Mouse (Mus musculus): Measurements from ENCODE around the gene Acot11. TPM values are rescaled to one million over a fixed set of nuclear protein-coding genes. Genes with fewer than 3 reads are reported as not detected.
"Not testable (repeated sequence)": the region's sequence is repeated elsewhere in the genome, so short reads cannot be mapped to it uniquely, and the experiment has no call there.

Acot11 gene
- polyA plus RNA-seq, 1 experiment from 2014 or later = 1.4 TPM

- WGBS = 47% methylated on average over 5 of the region's 5 CpGs
- H3K27ac ChIP-seq (ENCODE audit: low read depth, low read length) = no peak overlapping the region
- DNase-seq (ENCODE audit: low spot score) (peak; percentile 76), ATAC-seq (ENCODE audit: insufficient read depth, low FRiP score, low TSS enrichment) (peak; percentile 52; the same call in 1 of the 2 replicates)
- no peak overlapping the region for H3K4me2 ChIP-seq (ENCODE audit: low read depth)
- H3K4me3 ChIP-seq (ENCODE audit: low read depth, low read length) = no peak overlapping the region
- H3K36me3 ChIP-seq (ENCODE audit: control insufficient read depth, insufficient read depth, low read length) = no peaks in the 10 kb centered on the region
- H3K9ac ChIP-seq (ENCODE audit: low read length) = no peak overlapping the region
- H3K4me1 ChIP-seq (ENCODE audit: control insufficient read depth, insufficient read depth, low read length) = peaks cover 26% of the 10 kb centered on the region
- no peaks in the 10 kb centered on the region for H3K9me3 ChIP-seq (ENCODE audit: control insufficient read depth, low read length)
- no peaks in the 10 kb centered on the region for H3K27me3 ChIP-seq (ENCODE audit: control insufficient read depth, insufficient read depth, low read length)
Measured at GRCm38 (mm10) chr4:106778116-106778788, 26.5 kb downstream of the Acot11 start.

DNA sequence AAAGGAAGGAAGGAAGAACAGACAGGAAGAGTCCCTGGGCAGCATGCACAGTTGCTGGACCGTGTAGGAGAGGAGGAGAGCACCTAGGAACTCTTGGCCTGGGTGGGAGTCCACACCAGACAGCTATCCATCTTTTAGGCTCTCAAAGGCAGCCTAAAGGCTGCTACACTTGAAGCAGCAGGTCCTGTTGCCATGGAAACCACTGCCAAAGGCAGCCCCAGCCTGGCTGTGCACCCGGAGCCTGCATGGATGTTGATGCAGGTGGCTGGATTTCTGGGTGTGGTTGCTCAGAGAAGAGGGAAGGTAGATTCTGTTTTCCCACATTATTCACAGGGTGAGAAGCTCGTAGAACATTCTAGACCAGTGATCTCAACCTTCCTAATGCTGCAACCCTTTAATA is 27.8 kb downstream of the Acot11 start:
- Histone ChIP-seq H3K27me3 (ENCODE audit: control insufficient read depth, insufficient read depth, low read length) (no peaks in the 10 kb centered on the region), H3K9ac (ENCODE audit: low read length) (no peak overlapping the region), H3K27ac (ENCODE audit: low read depth, low read length) (no peak overlapping the region), H3K36me3 (ENCODE audit: control insufficient read depth, insufficient read depth, low read length) (no peaks in the 10 kb centered on the region), H3K4me1 (ENCODE audit: control insufficient read depth, insufficient read depth, low read length) (peaks cover 23% of the 10 kb centered on the region), H3K4me2 (ENCODE audit: low read depth) (no peak overlapping the region), H3K4me3 (ENCODE audit: low read depth, low read length) (no peak overlapping the region), H3K9me3 (ENCODE audit: control insufficient read depth, low read length) (no peaks in the 10 kb centered on the region)
- DNase-seq (ENCODE audit: low spot score) (peak; percentile 68), ATAC-seq (ENCODE audit: insufficient read depth, low FRiP score, low TSS enrichment) (peak; percentile 33; the same call in 1 of the 2 replicates)
- WGBS = 24% methylated on average over 3 of the region's 3 CpGs

DNA sequence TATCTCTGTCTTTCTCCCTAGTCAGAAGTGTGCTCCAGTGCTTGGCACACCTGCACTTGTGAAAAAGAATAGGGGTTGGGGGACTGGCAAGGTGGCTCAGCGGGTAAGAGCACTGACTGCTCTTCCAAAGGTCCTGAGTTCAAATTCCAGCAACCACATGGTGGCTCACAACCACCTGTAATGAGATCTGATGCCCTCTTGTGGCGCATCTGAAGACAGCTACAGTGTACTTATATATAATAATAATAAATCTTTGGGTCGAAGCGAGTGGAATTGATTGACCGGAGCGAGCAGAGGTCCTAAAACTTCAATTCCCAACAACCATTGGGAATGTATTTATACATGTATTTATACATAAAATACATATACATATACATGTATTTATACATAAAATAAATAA is 29.0 kb downstream of the Acot11 start:
- not testable (repeated sequence) for H3K9ac ChIP-seq (ENCODE audit: low read length); H3K4me2 ChIP-seq (ENCODE audit: low read depth); H3K9me3 ChIP-seq (ENCODE audit: control insufficient read depth, low read length); DNase-seq (ENCODE audit: low spot score); H3K36me3 ChIP-seq (ENCODE audit: control insufficient read depth, insufficient read depth, low read length); H3K27ac ChIP-seq (ENCODE audit: low read depth, low read length); H3K27me3 ChIP-seq (ENCODE audit: control insufficient read depth, insufficient read depth, low read length); H3K4me3 ChIP-seq (ENCODE audit: low read depth, low read length); ATAC-seq (ENCODE audit: insufficient read depth, low FRiP score, low TSS enrichment)
- 85% methylated on average over 6 of the region's 6 CpGs for WGBS
- peaks cover 23% of the 10 kb centered on the region for H3K4me1 ChIP-seq (ENCODE audit: control insufficient read depth, insufficient read depth, low read length)

GRCm38 (mm10) chr4:106772558-106772957 is 32.2 kb downstream of the Acot11 start:
- no peaks in the 10 kb centered on the region for H3K36me3 ChIP-seq (ENCODE audit: control insufficient read depth, insufficient read depth, low read length)
- DNase-seq (ENCODE audit: low spot score) (no peak), ATAC-seq (ENCODE audit: insufficient read depth, low FRiP score, low TSS enrichment) (no peak)
- no peak overlapping the region for H3K4me2 ChIP-seq (ENCODE audit: low read depth)
- H3K9me3 ChIP-seq (ENCODE audit: control insufficient read depth, low read length) = no peaks in the 10 kb centered on the region
- H3K27ac ChIP-seq (ENCODE audit: low read depth, low read length) = no peak overlapping the region
- no peaks in the 10 kb centered on the region for H3K27me3 ChIP-seq (ENCODE audit: control insufficient read depth, insufficient read depth, low read length)
- no peak overlapping the region for H3K4me3 ChIP-seq (ENCODE audit: low read depth, low read length)
- 93% methylated on average over 1 of the region's 1 CpGs for WGBS
- no peak overlapping the region for H3K9ac ChIP-seq (ENCODE audit: low read length)
- H3K4me1 ChIP-seq (ENCODE audit: control insufficient read depth, insufficient read depth, low read length) = peaks cover 7% of the 10 kb centered on the region

DNA sequence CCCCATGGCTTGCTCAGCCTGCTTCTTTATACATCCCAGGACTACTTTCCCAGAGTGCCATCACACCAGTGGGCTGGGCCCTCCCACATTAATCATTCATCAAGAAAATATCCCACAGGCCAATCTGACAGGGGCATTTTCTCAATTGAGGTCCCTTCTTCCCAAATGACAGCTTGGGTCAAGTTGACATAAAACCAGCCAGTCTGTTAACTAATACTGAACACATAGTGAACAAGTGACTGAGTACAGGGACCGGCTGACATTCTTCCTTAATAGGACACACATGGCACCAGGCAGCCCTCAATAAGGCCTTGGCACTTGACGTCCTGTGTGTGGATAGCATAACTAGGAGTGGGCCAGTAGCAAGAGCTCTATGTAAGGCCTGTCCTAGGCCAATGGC is 35.5 kb downstream of the Acot11 start:
- Histone ChIP-seq H3K4me1 (ENCODE audit: control insufficient read depth, insufficient read depth, low read length) (no peaks in the 10 kb centered on the region), H3K27ac (ENCODE audit: low read depth, low read length) (no peak overlapping the region)
- DNase-seq (ENCODE audit: low spot score) = no peak

GRCm38 (mm10) chr4:106764166-106764565 is 40.6 kb downstream of the Acot11 start:
- Histone ChIP-seq H3K36me3 (ENCODE audit: control insufficient read depth, insufficient read depth, low read length) (no peaks in the 10 kb centered on the region), H3K27ac (ENCODE audit: low read depth, low read length) (no peak overlapping the region), H3K4me3 (ENCODE audit: low read depth, low read length) (no peak overlapping the region), H3K9ac (ENCODE audit: low read length) (no peak overlapping the region), H3K27me3 (ENCODE audit: control insufficient read depth, insufficient read depth, low read length) (no peaks in the 10 kb centered on the region), H3K4me2 (ENCODE audit: low read depth) (no peak overlapping the region), H3K4me1 (ENCODE audit: control insufficient read depth, insufficient read depth, low read length) (peaks cover 4% of the 10 kb centered on the region; the same call in 1 of the 2 replicates), H3K9me3 (ENCODE audit: control insufficient read depth, low read length) (no peaks in the 10 kb centered on the region)
- no peak for ATAC-seq (ENCODE audit: insufficient read depth, low FRiP score, low TSS enrichment)
- DNase-seq (ENCODE audit: low spot score) = no peak
- WGBS = 76% methylated on average over 7 of the region's 7 CpGs

More for the DNA sequence above, 35.5 kb downstream of the Acot11 start:
- H3K27me3 ChIP-seq (ENCODE audit: control insufficient read depth, insufficient read depth, low read length) = no peaks in the 10 kb centered on the region
- WGBS = 70% methylated on average over 2 of the region's 2 CpGs
- H3K9ac ChIP-seq (ENCODE audit: low read length) = no peak overlapping the region
- H3K36me3 ChIP-seq (ENCODE audit: control insufficient read depth, insufficient read depth, low read length) = no peaks in the 10 kb centered on the region
- H3K9me3 ChIP-seq (ENCODE audit: control insufficient read depth, low read length) = no peaks in the 10 kb centered on the region
- ATAC-seq (ENCODE audit: insufficient read depth, low FRiP score, low TSS enrichment) = no peak
- H3K4me2 ChIP-seq (ENCODE audit: low read depth) = no peak overlapping the region
- no peak overlapping the region for H3K4me3 ChIP-seq (ENCODE audit: low read depth, low read length)

- H3K27me3 ChIP-seq (ENCODE audit: control insufficient read depth, insufficient read depth, low read length) = no peaks in the 10 kb centered on the region
- H3K27ac ChIP-seq (ENCODE audit: low read depth, low read length) = no peak overlapping the region
- ATAC-seq (ENCODE audit: insufficient read depth, low FRiP score, low TSS enrichment) (no peak), DNase-seq (ENCODE audit: low spot score) (no peak)
- no peaks in the 10 kb centered on the region for H3K9me3 ChIP-seq (ENCODE audit: control insufficient read depth, low read length)
- no peak overlapping the region for H3K4me2 ChIP-seq (ENCODE audit: low read depth)
- no peak overlapping the region for H3K9ac ChIP-seq (ENCODE audit: low read length)
- WGBS = 85% methylated on average over 6 of the region's 6 CpGs
- H3K36me3 ChIP-seq (ENCODE audit: control insufficient read depth, insufficient read depth, low read length) = no peaks in the 10 kb centered on the region
- no peaks in the 10 kb centered on the region for H3K4me1 ChIP-seq (ENCODE audit: control insufficient read depth, insufficient read depth, low read length)
- H3K4me3 ChIP-seq (ENCODE audit: low read depth, low read length) = no peak overlapping the region
Measured at GRCm38 (mm10) chr4:106751726-106752125, 53.1 kb downstream of the Acot11 start.

GRCm38 (mm10) chr4:106749699-106750098 is 55.1 kb downstream of the Acot11 start:
- Histone ChIP-seq H3K36me3 (ENCODE audit: control insufficient read depth, insufficient read depth, low read length) (no peaks in the 10 kb centered on the region), H3K9me3 (ENCODE audit: control insufficient read depth, low read length) (no peaks in the 10 kb centered on the region), H3K4me2 (ENCODE audit: low read depth) (peak overlapping the region; percentile 26; the same call in 1 of the 2 replicates), H3K9ac (ENCODE audit: low read length) (peak overlapping the region; percentile 35; the same call in 1 of the 2 replicates), H3K27me3 (ENCODE audit: control insufficient read depth, insufficient read depth, low read length) (no peaks in the 10 kb centered on the region), H3K4me1 (ENCODE audit: control insufficient read depth, insufficient read depth, low read length) (no peaks in the 10 kb centered on the region), H3K4me3 (ENCODE audit: low read depth, low read length) (no peak overlapping the region), H3K27ac (ENCODE audit: low read depth, low read length) (no peak overlapping the region)
- WGBS = 4% methylated on average over 7 of the region's 7 CpGs
- ATAC-seq (ENCODE audit: insufficient read depth, low FRiP score, low TSS enrichment) (peak; percentile 90), DNase-seq (ENCODE audit: low spot score) (peak; percentile 82)

DNA sequence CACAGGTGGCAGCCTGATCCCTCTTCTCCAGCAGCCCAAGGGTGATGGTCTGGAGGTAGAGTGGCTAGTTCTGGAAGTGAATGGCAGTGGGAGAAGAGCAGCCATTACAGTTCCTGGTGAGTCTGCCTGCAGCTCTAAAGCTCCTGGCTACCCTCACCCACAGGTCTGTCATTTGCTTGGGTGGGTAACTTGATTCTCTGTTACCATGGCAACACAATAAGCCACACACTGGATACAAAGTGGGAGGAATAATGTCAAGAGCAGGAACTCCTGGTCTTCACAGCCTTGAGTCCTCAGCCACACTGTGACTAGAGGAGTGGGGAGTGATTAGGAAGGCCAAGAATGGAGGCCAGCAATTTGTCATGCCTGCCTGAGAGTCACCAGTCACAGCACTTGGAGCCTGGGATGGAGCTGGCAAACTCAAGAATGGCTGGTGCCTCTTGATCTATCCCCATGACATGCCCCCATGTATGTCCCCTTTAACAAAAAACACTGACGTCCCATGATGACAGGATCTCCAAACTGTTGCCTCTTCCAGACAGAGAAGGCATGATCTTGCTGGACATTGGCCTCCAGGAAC is 57.7 kb downstream of the Acot11 start:
- no peak overlapping the region for H3K27ac ChIP-seq (ENCODE audit: low read depth, low read length)

More for the DNA sequence above, 57.7 kb downstream of the Acot11 start:
- 64% methylated on average over 1 of the region's 1 CpGs for WGBS
- Histone ChIP-seq H3K9me3 (ENCODE audit: control insufficient read depth, low read length) (no peaks in the 10 kb centered on the region), H3K9ac (ENCODE audit: low read length) (no peak overlapping the region), H3K36me3 (ENCODE audit: control insufficient read depth, insufficient read depth, low read length) (no peaks in the 10 kb centered on the region), H3K4me2 (ENCODE audit: low read depth) (no peak overlapping the region), H3K4me1 (ENCODE audit: control insufficient read depth, insufficient read depth, low read length) (no peaks in the 10 kb centered on the region), H3K27me3 (ENCODE audit: control insufficient read depth, insufficient read depth, low read length) (no peaks in the 10 kb centered on the region), H3K4me3 (ENCODE audit: low read depth, low read length) (no peak overlapping the region)
- ATAC-seq (ENCODE audit: insufficient read depth, low FRiP score, low TSS enrichment) = no peak
- DNase-seq (ENCODE audit: low spot score) = no peak

All from neural tube, embryonic 11.5 days (tissue).